Mouse (Mus musculus): ENCODE data around the gene Slc7a6os.

GRCm38 (mm10) chr8:106158381-106158780 is 52.4 kb downstream of the Slc7a6os start:
- TF ChIP-seq CTCF (IDR thresholded peaks at IDR 0.05; ENCODE audit: control insufficient read depth, insufficient read depth, insufficient read length) (no peak), MYOD1 (IDR thresholded peaks at IDR 0.05; ENCODE audit: control insufficient read depth, insufficient read length, low read depth) (no peak), MAX (IDR thresholded peaks at IDR 0.05) (no peak), MYOG (IDR thresholded peaks at IDR 0.05; ENCODE audit: control insufficient read depth, extremely low read depth, insufficient read length) (no peak), USF1 (IDR thresholded peaks at IDR 0.05; ENCODE audit: low read depth) (no peak), CEBPB (IDR thresholded peaks at IDR 0.05; ENCODE audit: low read depth) (no peak)

Data from C2C12 (cell line).